Comparison of ENCODE assay signal across 23 mouse cellular contexts in the genomic region with DNA sequence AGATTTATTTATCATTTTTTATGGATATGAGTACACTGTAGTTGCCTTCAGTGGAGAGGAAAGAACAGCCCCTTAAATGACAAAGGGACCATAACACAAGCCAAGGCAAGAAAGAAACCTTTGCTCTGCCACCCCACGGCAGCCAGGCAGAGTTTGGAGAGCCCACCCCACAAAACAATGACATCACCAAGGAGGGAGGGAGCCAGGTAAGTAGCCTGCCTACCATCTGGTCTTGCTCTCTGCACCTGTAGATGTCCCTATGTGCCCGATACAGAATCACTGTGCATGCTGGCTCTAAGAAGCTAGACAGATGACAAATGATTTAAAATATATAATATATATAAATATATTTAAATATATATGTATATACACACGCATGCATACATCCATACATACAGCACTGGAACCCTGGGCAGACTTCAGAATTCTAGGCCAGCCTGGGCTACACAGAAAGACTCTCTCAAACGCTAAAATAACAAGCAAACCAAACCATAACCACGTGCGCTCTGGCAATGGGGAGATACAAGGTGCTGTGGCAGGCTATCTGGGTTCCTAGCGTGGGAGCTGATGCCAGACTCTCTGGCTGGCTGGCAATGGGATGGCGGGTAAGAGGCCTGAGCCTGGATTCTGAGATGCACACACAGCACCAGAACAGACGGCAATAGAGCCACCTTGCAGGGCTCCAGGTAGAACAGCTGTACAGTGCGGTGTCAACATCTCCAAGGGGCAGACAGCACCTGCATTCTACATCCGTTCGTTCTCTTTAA. TPM values are rescaled to one million over a fixed set of nuclear protein-coding genes. Genes with fewer than 3 reads are reported as not detected.
A peak's percentile ranks its signal among the peaks of the same experiment; 100 is the strongest.
DNase-seq lines count a peak whose midpoint lies in the region; TF ChIP-seq lines count a peak whose summit lies in the region.
"Had no signal": no experiment of that assay in that cellular context is flagged by ENCODE, and none has a peak within 500 bp of the region (broad histone marks: within the 10 kb centered on the region; RNA-seq: fewer than 3 reads in every experiment).

No protein-coding gene starts in this region.

- no peaks in the 10 kb centered on the region for H3K27me3 ChIP-seq in cerebellum, adult 2 months (ENCODE audit: control insufficient read depth, insufficient read depth, low read length)
- H3K27me3 ChIP-seq: embryonic facial prominence, embryonic 13.5 days; forebrain, embryonic 12.5 days; forebrain, embryonic 15.5 days; heart, embryonic 12.5 days; heart, embryonic 15.5 days had no signal

- peak overlapping the region; percentile 62 for H3K27ac ChIP-seq in cerebellum, adult 2 months (ENCODE audit: insufficient read depth, low read length)
- peak overlapping the region; percentile 67; the same call in 1 of the 2 replicates for H3K27ac ChIP-seq in layer of hippocampus, adult 2 months
- H3K27ac ChIP-seq: embryonic facial prominence, embryonic 10.5 days; embryonic facial prominence, embryonic 13.5 days; forebrain, embryonic 12.5 days; forebrain, embryonic 15.5 days; heart, embryonic 15.5 days; hindbrain, embryonic 14.5 days; hindbrain, postnatal 0 days had no signal

- WGBS in cerebellum, adult 2 months, result 24% methylated on average over 12 of the region's 12 CpGs

- no peak for TF ChIP-seq POLR2A in cerebellum, adult 2 months (IDR thresholded peaks at IDR 0.05; ENCODE audit: borderline replicate concordance, insufficient read depth, low read length)

- peaks cover 45% of the 10 kb centered on the region for H3K4me1 ChIP-seq in cerebellum, adult 2 months (ENCODE audit: control insufficient read depth, insufficient read depth, low read length)
- H3K4me1 ChIP-seq: embryonic facial prominence, embryonic 10.5 days; embryonic facial prominence, embryonic 13.5 days; forebrain, embryonic 15.5 days; heart, embryonic 12.5 days; heart, embryonic 15.5 days had no signal

- peak overlapping the region; percentile 11 for H3K4me3 ChIP-seq in cerebellum, adult 2 months (replicated peaks; ENCODE audit: insufficient read depth, low read depth, low read length)
- no peak overlapping the region for H3K4me3 ChIP-seq in layer of hippocampus, adult 2 months
- H3K4me3 ChIP-seq: embryonic facial prominence, embryonic 10.5 days; embryonic facial prominence, embryonic 13.5 days; erythroblast, embryonic 14.5 days; forebrain, embryonic 12.5 days; forebrain, embryonic 15.5 days; heart, embryonic 12.5 days; heart, embryonic 15.5 days had no signal

- TF ChIP-seq CTCF in cerebellum, adult 2 months (IDR thresholded peaks at IDR 0.05; ENCODE audit: borderline replicate concordance, insufficient read depth, low read depth, low read length), result no peak; the same call in 1 of the 2 replicates
- no peak for TF ChIP-seq CTCF in layer of hippocampus, adult 2 months (conservative IDR thresholded peaks at IDR 0.05)

- peak in 1 of 2 experiments; percentile 65 for DNase-seq in cerebellum, adult 2 months
- no peak for DNase-seq in cerebellum, postnatal 36 days
- DNase-seq in layer of hippocampus, adult 2 months (ENCODE audit: low spot score in 2 of 2), result no peak
- no peak for DNase-seq in layer of hippocampus, postnatal 25 days (ENCODE audit: extremely low spot score in 1 of 2, low spot score in 1 of 2)
- peak; percentile 32 to 44 for DNase-seq in cerebellum, postnatal 10 days
- DNase-seq in right cerebral cortex, adult 18-20 months, result no peak
- DNase-seq: adrenal gland, adult 2 months; adrenal gland, postnatal 14 days; embryo, embryonic 11 days; gastrocnemius, postnatal 25 days; heart, adult 18-20 months; heart, postnatal 10 days; heart, postnatal 4 days; kidney, adult 18-20 months had no signal

RNA-seq across cellular contexts. Expression of a gene that starts 24.7 kb away (rescaled TPM):
- polyA plus RNA-seq in cerebellum, adult 2 months (2012; rRNA removed), result 245 and 253 TPM in 2 replicates
- total RNA-seq in layer of hippocampus, adult 2 months (2021), result 100 to 1,000 TPM; 158 to 160 TPM
- total RNA-seq in layer of hippocampus, postnatal 25 days (2021), result 100 to 1,000 TPM; 161 to 170 TPM

Comparison
In these comparisons a context has a peak if more than half of its experiments do, and no peak if none do; other contexts are left out.
1. DNase-seq: peak in cerebellum, postnatal 10 days (2 of 2); none in cerebellum, postnatal 36 days (0 of 2), layer of hippocampus, adult 2 months (0 of 2), layer of hippocampus, postnatal 25 days (0 of 2) and right cerebral cortex, adult 18-20 months (single experiment).